Mouse (Mus musculus) neural tube, embryonic 14.5 days (tissue): Measurements from ENCODE around the gene Ankrd13a. TPM values are rescaled to one million over a fixed set of nuclear protein-coding genes. Genes with fewer than 3 reads are reported as not detected.

Source experiments
- ATAC-seq: fragments of 200-750 bp; cut with Nextera tagmentation; 2 replicates; pipeline ENCODE4 v1.8.0; 2017; ENCODE audit warnings: low read depth, mild to moderate bottlenecking, moderate TSS enrichment, moderate library complexity
- H3K27ac ChIP-seq: fragments of 300-500 bp; sonication (generic); 2 replicates; pipeline ENCODE4 v1.5.1; 2014; ENCODE audit warnings: low read depth, mild to moderate bottlenecking, control low read depth, low read length, moderate library complexity, mixed read lengths
- H3K27me3 ChIP-seq: fragments of 300-500 bp; sonication (generic); 2 replicates; pipeline ENCODE4 v1.6.1; 2014; ENCODE audit warnings: low read length; ENCODE audit not compliant: control insufficient read depth, insufficient read depth
- H3K36me3 ChIP-seq: fragments of 300-500 bp; sonication (generic); 2 replicates; pipeline ENCODE4 v1.6.1; 2014; ENCODE audit warnings: low read length, mixed read lengths; ENCODE audit not compliant: control insufficient read depth, insufficient read depth
- H3K4me1 ChIP-seq: fragments of 300-500 bp; sonication (generic); 2 replicates; pipeline ENCODE4 v1.6.1; 2014; ENCODE audit warnings: low read length; ENCODE audit not compliant: control insufficient read depth, insufficient read depth
- H3K4me2 ChIP-seq: fragments of 300-500 bp; sonication (generic); 2 replicates; pipeline ENCODE4 v1.6.1; 2014; ENCODE audit warnings: mild to moderate bottlenecking, low read depth, low read length, control low read depth
- H3K4me3 ChIP-seq: fragments of 300-500 bp; sonication (generic); 2 replicates; pipeline ENCODE4 v1.5.1; 2014; ENCODE audit warnings: low read depth, low read length, control low read depth, mixed read lengths
- H3K9ac ChIP-seq: fragments of 300-500 bp; sonication (generic); replicated peaks from 2 replicates; pipeline ENCODE4 v1.6.1; 2014; ENCODE audit warnings: low read depth, mild to moderate bottlenecking, control low read depth, low read length, mixed read lengths
- H3K9me3 ChIP-seq: fragments of 300-500 bp; sonication (generic); 2 replicates; pipeline ENCODE4 v1.6.1; 2016; ENCODE audit warnings: low read length; ENCODE audit not compliant: control insufficient read depth
- WGBS: fragments of 180-500 bp; shearing (Covaris S2); extraction: QIAGEN DNeasy Blood & Tissue Kit; methylation state at CpG from one replicate; pipeline ENCODE4 v1.1.7; 2014; 5-methylcytosine and 5-hydroxymethylcytosine counted together
- polyA plus RNA-seq: library from polyadenylated mRNA; unstranded; fragments of >200 nt; fragmentation: Nextera tagmentation; extraction: Ambion mirVana; gene quantifications from 2 replicates; pipeline ENCODE4 v1.2.1, GENCODE M21; 2014

The Ankrd13a gene
- polyA plus RNA-seq, 1 experiment from 2014 or later, result 38.8 TPM

DNA sequence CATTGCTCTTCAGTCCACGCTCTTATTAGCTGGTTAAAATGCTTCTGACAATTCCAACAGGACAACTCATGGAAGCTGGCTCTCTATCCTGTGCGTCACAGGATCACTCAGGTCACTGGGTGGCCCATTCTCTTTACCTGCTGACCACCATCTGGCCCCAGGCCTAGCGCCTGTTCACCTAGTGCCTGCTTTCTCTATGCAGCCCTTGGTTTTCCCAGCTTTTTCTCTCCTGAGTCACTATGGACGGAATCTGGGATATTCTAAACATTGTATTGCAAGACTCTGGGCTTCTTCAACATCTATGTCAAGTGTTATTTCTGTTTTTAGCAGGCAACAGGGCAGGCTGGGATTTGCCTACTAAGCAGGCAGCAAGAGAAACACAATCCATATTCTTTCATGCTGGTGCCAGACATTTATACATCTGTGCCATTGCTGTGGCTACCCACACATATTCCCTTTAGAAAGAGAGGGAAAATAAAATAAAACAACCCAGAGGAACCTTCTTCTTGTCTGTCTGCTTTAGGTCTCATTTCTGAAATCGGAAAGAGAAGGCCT is 14.9 kb upstream of the Ankrd13a start:
- Histone ChIP-seq H3K4me3 (no peak overlapping the region), H3K36me3 (peaks cover 53% of the 10 kb centered on the region), H3K27ac (no peak overlapping the region), H3K9ac (no peak overlapping the region), H3K4me1 (no peaks in the 10 kb centered on the region), H3K9me3 (no peaks in the 10 kb centered on the region), H3K4me2 (no peak overlapping the region), H3K27me3 (no peaks in the 10 kb centered on the region)
- ATAC-seq, result no peak
- WGBS, result 96% methylated on average over 5 of the region's 5 CpGs

DNA sequence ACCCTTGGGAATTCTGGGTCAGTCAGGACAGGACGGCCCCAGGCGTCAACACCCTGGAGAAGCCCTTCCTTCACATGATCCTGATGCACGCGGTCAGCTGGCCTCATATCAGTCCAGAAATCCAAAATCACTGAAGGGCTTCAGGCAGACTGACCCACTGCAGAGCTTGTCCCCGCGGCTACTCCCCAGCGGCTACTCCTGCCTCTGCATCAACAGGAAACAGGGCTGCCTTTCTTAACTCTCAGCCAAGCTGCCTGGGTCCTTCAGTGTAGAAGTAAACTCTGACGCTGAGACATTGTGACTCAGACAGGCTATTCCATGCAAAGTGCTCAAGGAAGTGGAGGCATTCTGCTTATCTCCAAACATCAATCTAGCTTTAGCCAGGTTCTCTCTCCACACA is 12.5 kb upstream of the Ankrd13a start:
- H3K4me3 ChIP-seq, result no peak overlapping the region
- no peak overlapping the region for H3K9ac ChIP-seq
- no peak overlapping the region for H3K4me2 ChIP-seq
- H3K9me3 ChIP-seq, result no peaks in the 10 kb centered on the region
- WGBS, result 91% methylated on average over 8 of the region's 8 CpGs
- no peak for ATAC-seq
- H3K27me3 ChIP-seq, result no peaks in the 10 kb centered on the region
- H3K36me3 ChIP-seq, result peaks cover 51% of the 10 kb centered on the region
- no peaks in the 10 kb centered on the region for H3K4me1 ChIP-seq
- no peak overlapping the region for H3K27ac ChIP-seq

DNA sequence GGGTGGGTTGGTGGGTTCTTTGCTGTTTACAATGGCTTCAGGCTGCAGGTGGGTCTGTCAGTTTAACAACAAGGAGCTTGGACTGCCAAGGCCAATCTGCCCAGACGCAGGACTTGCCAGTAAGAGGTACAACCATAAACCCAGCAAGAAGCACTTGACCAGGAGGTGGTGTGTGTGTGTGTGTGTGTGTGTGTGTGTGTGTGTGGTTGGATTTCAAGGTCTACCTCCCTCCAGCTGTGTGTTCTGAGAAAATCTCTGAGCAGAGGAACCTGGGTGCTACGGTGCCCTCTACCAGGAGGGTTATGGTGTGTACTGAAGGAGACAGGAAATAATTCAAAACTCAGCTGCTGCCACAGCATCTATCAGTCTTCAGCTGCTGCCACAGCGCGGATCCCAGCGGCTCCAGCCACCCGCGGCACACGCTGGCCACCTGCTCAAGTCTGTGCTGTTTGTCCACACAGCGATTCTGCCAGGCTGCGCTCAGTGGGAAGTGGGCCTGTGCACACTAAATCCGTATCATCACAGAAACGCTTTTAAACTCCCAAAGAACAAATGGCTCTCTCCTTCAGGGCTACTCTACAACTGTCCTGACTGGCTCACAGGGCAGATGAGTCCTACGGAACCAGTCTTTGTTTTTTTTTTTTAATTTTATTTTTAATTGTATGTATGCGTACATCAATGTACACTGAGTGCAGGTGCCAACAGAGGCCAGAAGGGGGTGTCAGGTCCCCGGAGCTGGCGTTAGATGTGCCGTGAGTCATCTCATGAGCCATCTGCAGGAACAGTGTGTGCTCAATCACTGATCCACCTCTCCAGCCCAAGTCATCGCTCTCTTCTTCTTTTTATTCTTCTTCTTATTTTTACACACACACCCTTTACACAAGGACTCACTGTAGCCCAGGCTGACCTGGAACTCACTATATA is 9.4 kb upstream of the Ankrd13a start:
- Histone ChIP-seq H3K9me3 (no peaks in the 10 kb centered on the region), H3K4me3 (no peak overlapping the region), H3K4me2 (no peak overlapping the region), H3K27ac (no peak overlapping the region), H3K36me3 (peaks cover 44% of the 10 kb centered on the region), H3K27me3 (no peaks in the 10 kb centered on the region), H3K9ac (no peak overlapping the region), H3K4me1 (no peaks in the 10 kb centered on the region)
- ATAC-seq, result no peak
- WGBS, result 76% methylated on average over 18 of the region's 18 CpGs

- peaks cover 29% of the 10 kb centered on the region for H3K36me3 ChIP-seq
- H3K27ac ChIP-seq, result no peak overlapping the region
- H3K9me3 ChIP-seq, result no peaks in the 10 kb centered on the region
- H3K4me3 ChIP-seq, result no peak overlapping the region
- peaks cover 5% of the 10 kb centered on the region for H3K4me1 ChIP-seq
- no peak overlapping the region for H3K4me2 ChIP-seq
- WGBS, result 91% methylated on average over 8 of the region's 8 CpGs
- H3K27me3 ChIP-seq, result no peaks in the 10 kb centered on the region
- ATAC-seq, result no peak
- no peak overlapping the region for H3K9ac ChIP-seq
Observed at GRCm38 (mm10) chr5:114766686-114767085, 7.8 kb upstream of the Ankrd13a start.

DNA sequence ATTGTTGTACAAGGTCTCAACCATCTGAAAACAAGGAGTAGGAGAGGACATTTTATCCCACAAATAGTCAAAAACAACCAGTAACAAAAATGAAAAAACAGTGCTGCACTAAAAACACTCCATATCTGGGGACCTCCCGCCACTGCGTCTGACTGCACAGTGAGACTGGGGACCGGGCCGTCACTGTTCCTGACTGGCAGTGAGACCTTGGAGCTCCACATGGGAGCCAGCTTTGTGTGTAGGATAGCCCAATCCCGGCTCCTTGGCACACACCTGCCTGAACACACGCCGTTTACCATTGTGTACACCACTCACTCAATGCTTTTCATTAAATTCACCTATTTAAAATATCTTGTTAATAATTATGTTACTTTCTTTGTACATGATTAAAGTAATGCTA is 7.3 kb upstream of the Ankrd13a start:
- H3K27ac ChIP-seq, result no peak overlapping the region
- H3K9me3 ChIP-seq, result no peaks in the 10 kb centered on the region
- peaks cover 10% of the 10 kb centered on the region for H3K4me1 ChIP-seq
- no peak for ATAC-seq
- peaks cover 27% of the 10 kb centered on the region for H3K36me3 ChIP-seq
- no peaks in the 10 kb centered on the region for H3K27me3 ChIP-seq
- H3K9ac ChIP-seq, result no peak overlapping the region
- H3K4me2 ChIP-seq, result no peak overlapping the region
- 86% methylated on average over 7 of the region's 7 CpGs for WGBS
- H3K4me3 ChIP-seq, result no peak overlapping the region

- Histone ChIP-seq H3K4me3 (no peak overlapping the region), H3K9me3 (no peaks in the 10 kb centered on the region), H3K4me1 (peaks cover 13% of the 10 kb centered on the region), H3K27ac (no peak overlapping the region), H3K4me2 (no peak overlapping the region), H3K27me3 (peaks cover 3% of the 10 kb centered on the region; the same call in 1 of the 2 replicates), H3K36me3 (0 out of 2 replicates have a peak, but pooled peaks cover 4% of the 10 kb centered on the region), H3K9ac (no peak overlapping the region)
- WGBS, result 87% methylated on average over 8 of the region's 8 CpGs
- ATAC-seq, result no peak
Observed at GRCm38 (mm10) chr5:114769786-114770185, 4.7 kb upstream of the Ankrd13a start.

DNA sequence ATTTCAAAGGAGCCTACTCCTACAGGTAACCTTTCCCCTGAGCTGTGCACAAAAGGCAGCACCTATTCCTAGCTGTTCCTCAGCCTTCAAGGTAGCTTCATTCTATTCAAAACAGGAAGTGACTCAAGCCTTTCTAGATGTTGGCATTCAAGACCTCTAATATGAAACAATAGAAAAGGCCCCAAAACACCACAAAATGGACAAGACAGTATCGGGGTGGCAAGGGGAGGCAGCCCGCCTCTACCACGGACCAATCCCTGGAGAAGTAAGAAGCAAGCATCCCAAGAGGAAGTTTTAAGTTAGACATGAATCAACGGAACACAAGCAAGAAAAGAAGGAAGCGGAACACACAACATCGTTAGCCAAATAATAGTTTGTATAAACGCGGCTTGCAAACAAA is 2.7 kb upstream of the Ankrd13a start:
- H3K27ac ChIP-seq, result no peak overlapping the region
- peak overlapping the region; percentile 97; the same call in 1 of the 2 replicates for H3K9ac ChIP-seq
- H3K27me3 ChIP-seq, result peaks cover 3% of the 10 kb centered on the region; the same call in 1 of the 2 replicates

GRCm38 (mm10) chr5:114772456-114773203 is 1.8 kb upstream of the Ankrd13a start:
- Histone ChIP-seq H3K4me2 (peak overlapping the region; percentile 59), H3K36me3 (no peaks in the 10 kb centered on the region), H3K4me1 (peaks cover 27% of the 10 kb centered on the region), H3K27ac (peak overlapping the region; percentile 94), H3K9me3 (no peaks in the 10 kb centered on the region), H3K9ac (peak overlapping the region; percentile 97), H3K27me3 (peaks cover 3% of the 10 kb centered on the region; the same call in 1 of the 2 replicates), H3K4me3 (peak overlapping the region; percentile 100)
- ATAC-seq, result peak; percentile 52
- 2% methylated on average over 25 of the region's 57 CpGs for WGBS

More for the DNA sequence above, 2.7 kb upstream of the Ankrd13a start:
- H3K4me3 ChIP-seq, result peak overlapping the region; percentile 100; the same call in 1 of the 2 replicates
- no peak for ATAC-seq
- H3K9me3 ChIP-seq, result no peaks in the 10 kb centered on the region
- 69% methylated on average over 8 of the region's 8 CpGs for WGBS
- H3K36me3 ChIP-seq, result no peaks in the 10 kb centered on the region
- H3K4me2 ChIP-seq, result peak overlapping the region; percentile 59
- peaks cover 23% of the 10 kb centered on the region for H3K4me1 ChIP-seq
